Mouse (Mus musculus): ENCODE data around the gene Cyp2j8. TPM values are rescaled to one million over a fixed set of nuclear protein-coding genes. Genes with fewer than 3 reads are reported as not detected.
A peak's percentile ranks its signal among the peaks of the same experiment; 100 is the strongest.
"Not testable (repeated sequence)": the region's sequence is repeated elsewhere in the genome, so short reads cannot be mapped to it uniquely, and the experiment has no call there.

The Cyp2j8 gene
- not detected in 2 replicates for polyA plus RNA-seq (2015; fragmentation: Nextera tagmentation; extraction: Ambion mirVana)

DNA sequence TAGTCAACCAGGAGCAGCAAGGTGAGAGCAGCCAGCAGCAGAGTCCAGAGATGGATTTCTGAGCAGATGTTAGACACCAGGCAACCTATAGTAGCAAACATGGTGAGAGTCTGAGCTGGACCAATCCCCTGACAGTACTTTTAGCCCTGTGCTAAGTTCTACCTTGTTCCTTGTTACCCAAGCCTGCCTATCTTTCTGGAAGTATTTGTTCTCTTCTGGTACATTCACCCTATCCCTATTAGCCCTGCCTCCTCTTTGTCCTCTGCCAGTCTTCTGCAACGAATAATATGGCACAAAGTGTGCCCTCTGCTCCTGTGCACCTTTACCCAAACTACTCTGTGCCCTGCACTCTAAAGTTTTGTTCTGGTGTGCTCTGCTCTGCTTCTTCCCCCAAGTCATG is at the start of gene Cyp2j8:
TSS of gene Cyp2j8 (minus strand) at position 101 of the 400 bp plus-strand sequence.
- Histone ChIP-seq H3K4me1 (replicated peaks) (no peaks in the 10 kb centered on the region), H3K4me3 (replicated peaks) (no peak within 1 kb of the TSS), H3K27ac (replicated peaks) (no peak within 1 kb of the TSS), H3K27me3 (no peaks in the 10 kb centered on the region), H3K9me3 (replicated peaks) (no peaks in the 10 kb centered on the region), H3K9ac (no peak within 1 kb of the TSS), H3K36me3 (replicated peaks) (no peaks in the 10 kb centered on the region), H3K4me2 (no peak within 1 kb of the TSS)
- WGBS (ENCODE audit: insufficient replicate concordance) = 45% methylated on average over 1 of the region's 1 CpGs
- no peak for ATAC-seq (ENCODE audit: insufficient read depth)

DNA sequence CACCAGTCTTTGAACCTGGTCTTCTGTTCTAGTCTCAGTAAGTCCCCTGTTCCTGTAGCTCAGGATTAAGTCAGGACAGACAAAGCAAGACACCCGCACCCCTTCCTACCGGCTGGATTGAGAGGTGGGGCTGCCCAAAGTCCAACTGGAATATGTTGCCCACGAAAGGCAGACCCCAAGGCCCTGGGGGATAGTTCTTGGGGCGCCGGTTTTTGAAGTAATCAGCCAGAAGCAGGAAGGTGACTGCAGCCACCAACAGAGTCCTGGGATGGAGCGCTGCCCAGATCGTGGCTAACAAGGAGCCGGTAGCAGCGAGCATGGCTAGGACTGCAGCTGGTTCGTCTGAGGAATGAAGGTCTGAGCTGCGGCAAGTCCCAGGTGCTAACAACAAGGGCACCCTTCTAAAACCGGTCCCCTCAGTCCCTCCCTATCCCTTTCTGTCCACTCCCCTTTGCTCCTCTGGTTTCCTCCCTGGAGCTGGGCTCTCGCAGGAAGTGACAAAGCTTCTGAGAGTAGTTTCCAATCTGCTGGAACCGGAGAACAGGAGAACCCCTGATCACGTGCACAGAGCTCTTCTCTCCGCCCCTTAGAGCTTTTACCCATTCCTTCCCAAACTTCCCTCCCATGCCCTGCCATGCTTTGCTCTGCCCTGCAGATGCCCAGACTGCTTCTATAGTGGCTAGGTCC is 46.1 kb upstream of the Cyp2j8 start, which contains the start of gene Cyp2j6:
TSS of gene Cyp2j6 (minus strand) at position 529 of the 687 bp plus-strand sequence.
- 2% methylated on average over 16 of the region's 16 CpGs for WGBS (ENCODE audit: insufficient replicate concordance)
- Histone ChIP-seq H3K27me3 (no peaks in the 10 kb centered on the region), H3K9ac (no peak within 1 kb of the TSS), H3K4me3 (replicated peaks) (peak within 1 kb of the TSS; percentile 46), H3K4me2 (peak within 1 kb of the TSS; percentile 57), H3K36me3 (replicated peaks) (no peaks in the 10 kb centered on the region), H3K4me1 (replicated peaks) (no peaks in the 10 kb centered on the region), H3K9me3 (replicated peaks) (no peaks in the 10 kb centered on the region), H3K27ac (replicated peaks) (no peak within 1 kb of the TSS)
- peak; percentile 34; the same call in 1 of the 2 replicates for ATAC-seq (ENCODE audit: insufficient read depth)

DNA sequence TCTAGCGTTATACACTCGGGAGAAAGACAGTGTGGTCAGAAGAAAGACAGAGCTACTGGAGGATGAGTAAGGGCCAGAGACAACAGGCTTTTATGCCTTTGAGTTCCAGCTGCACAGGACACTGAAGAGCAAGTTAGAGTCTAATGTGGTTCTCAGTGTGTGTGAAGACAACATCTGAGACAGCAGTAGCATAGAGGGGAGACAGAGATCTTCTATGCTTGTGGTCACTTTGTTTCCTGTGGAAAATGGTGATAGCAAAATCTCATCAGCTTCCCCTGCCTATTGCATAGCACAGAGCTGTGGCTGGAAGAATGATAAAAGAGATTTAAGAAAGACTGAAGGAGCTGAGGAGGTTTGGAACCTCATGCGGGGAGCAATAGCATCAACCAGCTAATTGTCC is 44.4 kb upstream of the Cyp2j8 start:
- Histone ChIP-seq H3K36me3 (replicated peaks) (no peaks in the 10 kb centered on the region), H3K4me3 (replicated peaks) (no peak overlapping the region), H3K4me2 (no peak overlapping the region), H3K9me3 (replicated peaks) (no peaks in the 10 kb centered on the region), H3K27ac (replicated peaks) (no peak overlapping the region), H3K4me1 (replicated peaks) (no peaks in the 10 kb centered on the region), H3K27me3 (no peaks in the 10 kb centered on the region), H3K9ac (no peak overlapping the region)
- WGBS (ENCODE audit: insufficient replicate concordance) = 51% methylated on average over 3 of the region's 3 CpGs
- no peak for ATAC-seq (ENCODE audit: insufficient read depth)

DNA sequence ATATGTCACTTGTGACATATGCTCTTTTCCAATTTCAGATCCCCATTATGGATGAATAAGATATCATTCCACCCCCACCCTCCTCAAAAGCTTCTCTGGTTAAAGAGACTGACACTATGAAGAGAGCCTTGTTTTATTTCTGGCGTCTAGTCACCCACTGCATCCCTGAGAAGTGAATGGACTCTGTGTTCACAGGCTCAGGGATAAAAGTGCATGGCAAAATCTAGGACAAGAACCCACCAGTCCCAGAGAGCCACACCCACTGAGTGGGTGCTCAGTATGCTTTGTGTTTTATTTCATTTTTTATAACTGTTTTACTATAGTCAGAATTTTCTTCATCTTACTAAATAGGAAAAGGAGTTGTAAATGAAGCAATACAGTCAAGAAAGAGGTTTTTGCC is 38.8 kb upstream of the Cyp2j8 start:
- no peak overlapping the region for H3K4me3 ChIP-seq (replicated peaks)
- no peak overlapping the region for H3K27ac ChIP-seq (replicated peaks)
- no peak overlapping the region for H3K9ac ChIP-seq
- WGBS (ENCODE audit: insufficient replicate concordance) = 63% methylated on average over 1 of the region's 1 CpGs
- no peak for ATAC-seq (ENCODE audit: insufficient read depth)
- H3K36me3 ChIP-seq (replicated peaks) = no peaks in the 10 kb centered on the region
- no peak overlapping the region for H3K4me2 ChIP-seq
- H3K4me1 ChIP-seq (replicated peaks) = no peaks in the 10 kb centered on the region
- no peaks in the 10 kb centered on the region for H3K9me3 ChIP-seq (replicated peaks)
- H3K27me3 ChIP-seq = no peaks in the 10 kb centered on the region

DNA sequence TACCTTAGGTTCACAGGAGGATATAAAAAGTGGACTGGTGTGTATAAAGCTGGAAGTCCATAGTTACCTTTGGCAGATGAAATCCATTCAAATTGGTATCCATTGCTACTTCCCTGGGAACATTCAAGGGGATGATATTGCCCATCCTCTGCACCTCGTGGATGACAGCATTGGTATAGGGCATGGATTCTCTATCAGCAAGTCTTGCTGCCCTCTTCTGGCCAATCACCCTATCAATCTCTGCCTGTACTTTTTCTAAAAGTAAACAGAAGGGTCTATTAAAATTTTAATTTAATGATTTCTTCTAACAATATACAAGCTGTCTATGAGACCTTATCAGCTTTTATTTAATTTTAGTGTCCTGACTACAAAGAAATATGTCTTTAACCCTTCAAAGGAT is 18.6 kb upstream of the Cyp2j8 start:
- Histone ChIP-seq H3K4me3 (replicated peaks) (no peak overlapping the region), H3K36me3 (replicated peaks) (no peaks in the 10 kb centered on the region), H3K27ac (replicated peaks) (no peak overlapping the region), H3K4me2 (no peak overlapping the region), H3K4me1 (replicated peaks) (no peaks in the 10 kb centered on the region), H3K27me3 (no peaks in the 10 kb centered on the region), H3K9me3 (replicated peaks) (no peaks in the 10 kb centered on the region), H3K9ac (no peak overlapping the region)
- WGBS (ENCODE audit: insufficient replicate concordance) = 8% methylated on average over 1 of the region's 1 CpGs
- no peak for ATAC-seq (ENCODE audit: insufficient read depth)

DNA sequence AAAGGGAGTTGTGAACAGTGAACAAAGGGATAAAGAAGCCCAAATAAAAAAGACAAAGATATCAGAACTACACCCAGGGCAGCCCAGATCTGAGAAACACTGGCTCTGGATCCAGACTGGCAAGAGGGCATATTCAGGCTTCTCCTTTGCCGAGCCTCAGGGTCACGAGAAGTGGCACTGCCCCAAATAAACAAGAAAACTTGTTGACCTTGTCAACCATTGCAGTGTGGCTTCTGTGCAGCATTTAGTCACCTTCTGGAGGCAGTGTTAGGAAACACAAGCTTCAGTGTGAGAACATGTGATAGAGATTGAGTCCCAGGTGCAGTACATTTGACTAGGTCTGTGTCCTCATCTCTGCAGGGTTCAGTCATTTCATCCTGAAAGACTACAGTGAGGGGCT is 15.1 kb upstream of the Cyp2j8 start:
- no peak overlapping the region for H3K9ac ChIP-seq
- ATAC-seq (ENCODE audit: insufficient read depth) = no peak
- no peak overlapping the region for H3K4me3 ChIP-seq (replicated peaks)
- H3K9me3 ChIP-seq (replicated peaks) = no peaks in the 10 kb centered on the region
- no peaks in the 10 kb centered on the region for H3K4me1 ChIP-seq (replicated peaks)
- H3K27me3 ChIP-seq = no peaks in the 10 kb centered on the region
- WGBS (ENCODE audit: insufficient replicate concordance) = 69% methylated on average over 2 of the region's 2 CpGs
- no peak overlapping the region for H3K27ac ChIP-seq (replicated peaks)
- no peaks in the 10 kb centered on the region for H3K36me3 ChIP-seq (replicated peaks)
- no peak overlapping the region for H3K4me2 ChIP-seq

DNA sequence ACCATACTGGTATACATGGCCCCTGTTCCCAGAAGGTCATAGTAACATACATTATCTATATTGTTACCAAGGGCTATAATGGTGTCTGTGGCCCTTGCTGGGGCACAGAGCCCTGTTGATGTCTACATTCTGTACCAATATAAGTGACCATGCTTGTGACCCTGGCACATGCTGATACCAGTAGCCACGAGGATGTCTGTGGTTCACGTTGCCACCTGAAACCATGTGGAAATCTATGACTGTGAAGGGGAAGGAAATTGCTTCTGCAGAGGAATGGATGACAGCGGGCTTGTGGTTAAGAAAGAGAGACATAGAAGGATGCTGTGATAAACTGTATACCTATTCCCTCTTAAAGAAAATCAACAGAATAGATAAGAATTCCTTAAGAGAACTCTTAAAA is 2.9 kb upstream of the Cyp2j8 start:
- Histone ChIP-seq H3K4me2 (no peak overlapping the region), H3K27me3 (no peaks in the 10 kb centered on the region)

DNA sequence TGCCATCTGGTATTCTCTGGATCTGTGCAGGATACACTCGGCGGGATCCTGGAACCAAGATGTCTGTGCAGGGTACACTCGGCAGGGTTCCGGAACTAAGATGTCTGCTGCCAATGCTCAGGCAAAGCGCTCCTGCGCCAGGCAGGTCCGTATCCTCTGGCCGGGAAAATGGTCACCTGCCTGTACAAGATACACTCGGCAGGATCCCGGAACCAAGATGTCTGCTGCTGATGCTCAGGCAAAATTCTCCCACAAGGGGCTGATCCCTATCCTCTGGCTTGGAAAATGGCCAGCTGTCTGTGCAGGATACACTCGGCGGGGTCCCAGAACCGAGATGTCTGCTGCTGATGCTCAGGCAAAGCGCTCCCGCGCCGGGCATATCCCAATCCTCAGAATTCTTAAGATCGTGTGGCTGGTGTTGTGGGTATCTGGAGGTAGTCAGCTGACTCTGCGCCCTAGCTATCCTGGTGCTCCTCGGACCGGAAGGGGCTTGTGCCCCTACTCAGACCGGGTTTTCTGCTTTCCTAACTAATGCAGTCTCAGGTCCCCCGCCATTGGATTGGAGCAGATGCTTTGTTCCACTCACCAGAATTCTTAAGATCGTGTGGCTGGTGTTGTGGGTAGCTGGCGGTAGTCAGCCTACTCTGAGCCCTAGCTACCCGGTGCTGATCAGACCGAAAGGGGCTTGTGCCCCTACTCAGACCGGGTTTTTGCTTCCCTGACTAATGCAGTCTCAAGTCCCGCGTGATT is 43.7 kb downstream of the Cyp2j8 start:
- not testable (repeated sequence) for ATAC-seq (ENCODE audit: insufficient read depth); H3K4me1 ChIP-seq (replicated peaks); H3K4me3 ChIP-seq (replicated peaks); H3K27me3 ChIP-seq; H3K9me3 ChIP-seq (replicated peaks); H3K4me2 ChIP-seq; H3K27ac ChIP-seq (replicated peaks); H3K36me3 ChIP-seq (replicated peaks); H3K9ac ChIP-seq
- 72% methylated on average over 30 of the region's 30 CpGs for WGBS (ENCODE audit: insufficient replicate concordance)

More for the DNA sequence above, 2.9 kb upstream of the Cyp2j8 start:
- no peak overlapping the region for H3K9ac ChIP-seq
- H3K9me3 ChIP-seq (replicated peaks) = no peaks in the 10 kb centered on the region
- H3K4me1 ChIP-seq (replicated peaks) = no peaks in the 10 kb centered on the region
- WGBS (ENCODE audit: insufficient replicate concordance) = 26% methylated on average over 3 of the region's 3 CpGs
- H3K4me3 ChIP-seq (replicated peaks) = no peak overlapping the region
- H3K27ac ChIP-seq (replicated peaks) = no peak overlapping the region
- no peak for ATAC-seq (ENCODE audit: insufficient read depth)
- H3K36me3 ChIP-seq (replicated peaks) = no peaks in the 10 kb centered on the region

Other genes with a start within 250 kb of the Cyp2j8 start
- not detected in 2 replicates for gene Cyp2j11, start 158.7 kb downstream of the Cyp2j8 start, polyA plus RNA-seq (2015; fragmentation: Nextera tagmentation; extraction: Ambion mirVana)
- gene Cyp2j6, start 46.3 kb upstream of the Cyp2j8 start, polyA plus RNA-seq (2015; fragmentation: Nextera tagmentation; extraction: Ambion mirVana) = 1.2 and 1.6 TPM in 2 replicates
- gene Cyp2j9, start 84.2 kb upstream of the Cyp2j8 start, polyA plus RNA-seq (2015; fragmentation: Nextera tagmentation; extraction: Ambion mirVana) = 0.06 and 0.20 TPM in 2 replicates
- gene Cyp2j5, start 156.8 kb upstream of the Cyp2j8 start, polyA plus RNA-seq (2015; fragmentation: Nextera tagmentation; extraction: Ambion mirVana) = 0.44 and 0.46 TPM in 2 replicates